Mouse (Mus musculus) kidney, adult 9 months (tissue): ENCODE measurements at regions not wholly inside any gene's neighbourhood (a gene's known extent, or its start where the extent isn't known, plus 50 kb on each side); places are given as distances from the start of the nearest gene placed in this dataset.
A peak's percentile ranks its signal among the peaks of the same experiment; 100 is the strongest.

Source experiments
- DNase-seq: peaks from one replicate; pipeline ENCODE4 v3.0.0; 2022

DNA sequence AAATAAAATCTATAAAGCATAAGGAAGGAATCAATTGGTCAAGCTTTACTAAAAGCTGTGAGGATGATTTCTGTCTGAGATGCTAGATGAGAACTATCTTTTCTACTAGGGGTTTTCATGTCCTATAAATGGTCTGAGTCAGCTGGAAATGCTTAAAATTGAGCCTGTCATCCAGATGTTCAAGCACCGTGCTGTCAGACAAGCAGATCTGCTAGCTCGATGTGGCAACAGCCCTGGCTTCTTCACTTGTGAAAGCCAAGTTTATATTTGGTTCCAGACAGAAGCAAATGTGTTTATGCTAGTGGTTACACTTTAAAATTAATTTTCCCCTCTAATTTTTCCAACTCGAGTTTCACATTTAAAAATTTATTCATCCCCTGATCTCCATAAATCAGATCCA is 311.7 kb downstream of the Actr3 start:
- DNase-seq: no peak

- no peak for DNase-seq
These were observed 334.9 kb downstream of the Actr3 start for GRCm38 (mm10) chr1:125100596-125100995.

DNA sequence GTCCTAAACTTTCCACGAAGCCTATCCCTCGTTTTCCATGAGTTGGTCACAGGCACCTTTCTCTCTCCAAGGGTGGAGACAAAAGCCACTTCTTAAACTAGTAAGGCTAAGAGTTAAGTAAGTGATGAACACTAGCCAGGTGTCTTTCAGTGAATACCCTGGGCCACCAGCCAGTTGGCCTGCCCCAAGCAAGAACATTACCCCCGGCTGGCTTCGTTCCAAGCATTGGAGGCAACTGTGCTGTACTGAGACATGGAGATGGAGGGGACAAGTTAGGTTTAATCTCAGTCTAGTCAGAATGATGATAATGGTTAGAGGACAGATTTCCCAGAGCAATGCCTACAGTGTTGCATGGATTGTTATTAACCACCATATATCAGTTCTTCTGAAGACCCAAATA is 350.6 kb downstream of the Actr3 start:
- DNase-seq: no peak

GRCm38 (mm10) chr1:125039572-125040326 is 395.8 kb downstream of the Actr3 start:
- DNase-seq: no peak

DNA sequence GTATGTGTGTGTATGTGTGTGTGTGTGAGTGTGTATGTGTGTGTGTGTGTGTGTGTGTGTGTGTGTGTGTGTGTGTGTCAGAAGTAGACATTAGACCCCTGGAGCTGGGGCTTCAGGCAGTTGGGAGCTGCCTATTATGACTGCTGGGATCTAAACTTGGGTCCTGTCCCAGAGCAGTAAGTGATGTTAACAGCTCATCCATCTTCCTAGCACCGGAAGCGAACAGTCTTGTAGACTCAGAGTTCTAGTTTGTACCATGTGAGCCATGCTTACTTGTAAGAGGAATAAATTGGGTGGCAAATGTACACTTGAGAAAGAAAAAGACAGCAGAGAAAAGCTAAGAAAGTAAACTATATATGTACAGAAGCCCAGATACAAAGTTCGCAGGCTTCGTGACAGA is 422.2 kb downstream of the Actr3 start:
- no peak for DNase-seq

DNA sequence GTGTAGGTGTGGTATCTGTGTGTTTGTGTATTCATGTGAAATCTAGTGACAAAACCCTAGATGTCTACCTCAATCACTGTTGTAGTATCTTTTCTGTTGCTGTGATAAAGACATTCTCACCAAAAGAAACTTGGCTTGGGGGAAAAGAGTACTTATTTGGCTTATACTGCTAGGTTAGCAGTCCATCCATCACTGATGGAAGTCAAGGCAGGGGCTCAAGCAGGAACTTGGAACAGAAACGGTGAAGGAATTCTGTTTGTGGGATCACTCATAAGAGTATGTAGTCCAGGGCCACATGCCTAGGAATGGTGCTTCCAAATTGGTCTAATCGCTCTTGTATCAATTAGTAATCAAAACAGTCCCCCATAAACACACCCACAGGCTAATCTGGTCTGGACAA is 423.6 kb downstream of the Actr3 start:
- no peak for DNase-seq

GRCm38 (mm10) chr1:124997577-124997976 is 437.9 kb downstream of the Actr3 start:
- no peak for DNase-seq

DNA sequence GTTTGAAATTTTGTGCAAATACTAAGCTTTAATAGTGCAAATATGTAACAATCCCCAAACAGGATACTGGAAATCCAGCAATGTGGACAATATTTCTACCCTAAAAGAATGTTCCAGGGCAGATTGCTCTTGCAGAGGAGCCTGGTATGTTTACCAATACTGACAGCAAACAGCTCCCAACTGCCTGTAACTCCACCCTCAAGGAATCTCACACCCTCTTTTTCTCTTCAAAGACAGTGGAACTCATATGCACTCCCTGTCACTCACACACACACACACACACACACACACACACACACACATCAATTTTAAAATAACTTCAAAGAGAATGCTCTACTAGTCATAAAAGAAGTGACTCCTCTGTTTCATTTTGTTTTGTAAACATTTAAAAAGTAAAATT is 484.7 kb downstream of the Actr3 start:
- no peak for DNase-seq

GRCm38 (mm10) chr1:124904373-124904772 is 531.2 kb downstream of the Actr3 start:
- no peak for DNase-seq

DNA sequence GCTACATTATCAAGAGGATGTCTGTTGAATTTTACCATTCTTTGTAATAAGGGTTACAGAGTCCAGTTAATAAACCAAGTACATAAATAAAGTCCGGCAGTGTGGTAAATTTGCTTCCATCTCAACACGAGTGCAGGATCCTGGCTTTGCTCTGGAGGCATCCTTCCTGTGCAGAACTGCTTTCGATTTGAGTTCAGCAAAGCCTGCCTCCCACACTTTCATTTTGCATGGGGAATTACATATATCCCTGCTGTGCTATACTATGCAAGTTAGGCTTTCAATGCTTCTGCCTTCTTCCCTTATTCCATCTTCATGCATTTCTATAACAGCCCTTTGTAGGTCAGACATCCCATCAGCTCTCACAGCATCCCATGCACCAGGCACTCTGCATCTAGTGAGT is 564.4 kb downstream of the Actr3 start:
- no peak for DNase-seq

DNA sequence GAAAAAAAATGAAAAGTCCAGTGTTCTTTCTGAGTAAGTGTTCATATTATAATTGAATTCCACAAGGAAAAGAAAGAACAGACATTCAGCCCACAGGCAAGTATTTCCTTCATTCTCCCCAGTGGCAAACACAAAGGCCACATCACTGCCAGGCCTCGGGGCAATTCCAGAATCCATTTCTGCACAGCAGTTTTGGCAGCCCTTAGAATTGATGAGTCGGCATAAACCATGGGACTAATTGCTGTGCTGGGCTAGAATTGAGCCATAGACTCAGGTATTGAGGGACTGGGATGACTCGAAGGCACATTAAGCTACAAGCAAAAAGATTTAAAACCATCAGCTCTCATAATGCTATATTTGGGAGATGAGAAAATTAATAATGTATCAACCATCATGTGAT is 569.3 kb downstream of the Actr3 start:
- DNase-seq: no peak

- DNase-seq: peak; percentile 11
These were observed 589.8 kb downstream of the Actr3 start for GRCm38 (mm10) chr1:124845681-124846080.

GRCm38 (mm10) chr1:124825717-124826116 is 609.8 kb downstream of the Actr3 start:
- no peak for DNase-seq

- DNase-seq: no peak
These were observed 642.5 kb downstream of the Actr3 start for GRCm38 (mm10) chr1:124793026-124793425.

DNA sequence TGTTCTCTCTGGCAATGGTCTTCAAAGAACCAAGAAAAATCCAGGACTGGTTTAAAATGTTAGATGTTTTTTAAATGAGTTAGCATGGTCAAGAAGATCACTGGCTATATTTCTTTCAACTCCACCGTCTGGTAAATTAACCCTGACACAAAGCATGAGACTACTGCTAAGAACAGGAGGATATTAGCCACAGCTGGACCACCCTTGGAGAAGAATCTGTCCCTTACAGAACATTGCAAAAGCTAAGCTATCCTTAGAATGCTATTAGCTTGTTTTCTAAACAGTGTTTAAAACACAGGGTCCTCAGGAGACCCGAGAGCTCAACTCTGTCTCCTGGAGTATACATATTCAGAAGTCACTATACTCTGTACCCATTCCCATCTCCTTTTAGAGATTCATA is 644.9 kb downstream of the Actr3 start:
- DNase-seq: no peak

DNA sequence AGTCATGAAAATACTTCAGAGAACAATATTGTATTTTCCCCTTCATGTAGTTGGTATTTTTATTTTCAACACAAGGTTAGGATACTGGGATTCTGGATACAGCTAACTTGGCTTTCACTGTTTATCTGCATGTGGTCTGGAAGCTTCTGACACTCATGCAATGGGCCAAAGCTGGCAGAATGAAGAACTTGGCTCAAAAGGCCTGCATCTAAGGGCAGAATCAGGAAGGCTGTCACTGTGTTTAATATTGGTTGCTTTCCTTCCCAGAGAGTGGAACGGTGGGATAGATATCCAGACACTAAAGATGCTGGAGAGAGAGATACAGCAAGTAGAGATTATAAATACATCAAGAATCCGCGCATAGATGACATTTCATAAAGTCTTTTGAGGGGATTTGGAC is 645.4 kb downstream of the Actr3 start:
- no peak for DNase-seq

DNA sequence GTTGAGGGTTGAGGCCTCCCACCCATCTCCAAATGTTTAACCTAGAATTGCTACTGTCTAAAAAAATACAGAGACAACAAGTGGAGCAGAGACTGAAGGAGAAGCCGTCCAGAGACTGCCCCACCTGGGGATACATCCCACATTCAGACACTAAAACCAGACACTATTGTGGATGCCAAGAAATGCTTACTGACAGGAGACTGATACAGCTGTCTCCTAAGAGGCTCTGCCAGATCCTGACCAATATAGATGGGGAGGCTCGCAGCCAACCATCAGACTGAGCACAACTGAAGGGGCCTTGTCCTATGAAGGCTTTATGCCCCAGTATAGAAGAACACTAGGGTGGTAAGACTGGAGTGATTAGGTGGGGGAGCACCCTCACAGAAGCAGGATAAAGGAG is 652.5 kb downstream of the Actr3 start:
- no peak for DNase-seq

- DNase-seq: no peak
These were observed 657.8 kb downstream of the Actr3 start for GRCm38 (mm10) chr1:124777685-124778084.

DNA sequence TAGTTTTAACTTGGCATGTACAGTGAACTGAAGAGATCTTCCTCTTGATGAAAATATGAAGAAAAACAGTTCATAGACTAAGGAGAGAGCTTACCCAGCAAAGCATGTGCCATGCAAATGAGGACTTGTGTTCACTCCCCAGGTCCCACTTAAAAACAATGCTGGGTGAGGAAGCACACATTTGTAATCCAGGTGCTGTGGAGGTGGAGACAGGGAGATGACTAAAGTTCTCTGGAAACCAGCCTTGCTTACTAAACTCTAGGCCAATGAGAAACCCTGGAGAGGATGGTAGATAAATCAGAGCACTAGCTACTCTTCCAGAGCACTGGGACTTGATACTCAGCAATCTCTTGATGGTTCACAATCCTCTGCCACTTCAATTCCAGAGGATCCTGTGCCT is 678.8 kb downstream of the Actr3 start:
- no peak for DNase-seq

GRCm38 (mm10) chr1:124739777-124740176 is 694.4 kb upstream of the Dpp10 start:
- no peak for DNase-seq

GRCm38 (mm10) chr1:124730364-124730763 is 685.0 kb upstream of the Dpp10 start:
- no peak for DNase-seq

DNA sequence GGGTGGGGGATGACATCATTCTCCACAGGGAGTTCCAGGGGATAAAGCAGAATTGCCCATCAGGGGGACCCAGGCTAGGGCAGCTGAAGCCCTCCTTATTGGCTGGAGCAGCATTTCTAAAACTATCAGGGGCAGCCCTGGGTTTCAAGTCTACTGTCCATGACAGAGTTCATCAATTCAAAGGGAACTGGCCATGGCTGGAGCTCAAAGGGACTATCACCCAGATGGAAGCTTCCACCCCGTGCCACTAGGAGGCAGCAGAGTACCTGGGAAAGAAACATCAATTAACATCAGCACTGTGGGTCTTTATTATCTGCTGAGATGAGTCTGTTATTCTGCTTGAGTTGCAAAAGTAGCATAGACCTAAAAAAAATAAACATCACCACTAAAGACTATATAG is 672.7 kb upstream of the Dpp10 start:
- peak; percentile 57 for DNase-seq

DNA sequence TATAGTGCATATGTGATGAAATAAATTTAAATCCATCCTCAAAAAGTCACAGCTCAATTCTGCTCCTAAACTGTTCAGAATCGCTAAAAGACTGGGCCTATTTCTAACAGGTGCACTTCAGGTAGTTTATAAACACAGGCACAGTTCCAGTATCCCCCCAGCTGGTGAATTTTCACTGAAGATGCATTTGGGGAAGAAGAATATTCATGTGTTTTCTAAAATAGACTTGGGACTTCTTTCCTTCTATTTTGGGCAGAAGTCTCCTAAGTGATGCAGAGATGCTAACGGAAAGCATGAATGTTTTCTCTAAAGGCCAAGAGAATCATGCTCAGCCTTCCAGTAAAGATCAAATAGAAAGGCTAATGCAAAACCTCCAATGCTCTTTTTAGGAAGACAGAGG is 660.9 kb upstream of the Dpp10 start:
- no peak for DNase-seq

GRCm38 (mm10) chr1:124674420-124674819 is 629.1 kb upstream of the Dpp10 start:
- peak; percentile 3 for DNase-seq

- DNase-seq: no peak
These were observed 607.5 kb upstream of the Dpp10 start for GRCm38 (mm10) chr1:124652872-124653271.
